Mouse (Mus musculus) monocyte, adult 59 days (primary cell): ENCODE data around the gene Gm11444. TPM values are rescaled to one million over a fixed set of nuclear protein-coding genes. Genes with fewer than 3 reads are reported as not detected.

Source experiments
- total RNA-seq, 2 experiments: library from RNA; stranded (reverse); gene quantifications; one replicate each; pipeline ENCODE4 v1.2.4; 2023

Gm11444 gene
- total RNA-seq, result not detected

DNA sequence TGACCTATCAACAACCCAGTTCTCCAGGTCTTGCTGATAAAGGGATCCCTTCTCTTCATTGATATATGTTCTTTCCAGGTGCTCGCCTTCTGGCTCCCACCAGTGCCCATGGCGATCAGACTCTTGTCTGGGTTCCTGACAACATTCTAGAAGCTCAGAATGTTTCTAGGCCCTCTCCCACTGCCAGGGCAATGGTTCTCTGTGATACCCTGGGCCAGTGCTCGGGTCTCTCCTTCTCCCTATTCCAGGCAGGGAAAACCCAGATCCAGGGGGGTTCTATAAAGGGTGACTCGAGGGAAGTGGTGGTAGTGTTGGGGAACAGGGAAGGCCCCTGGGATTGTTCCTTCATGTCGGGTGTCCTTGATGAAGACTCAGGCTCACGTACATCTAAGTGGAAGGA, at the start of gene Gm11444:
Gene Gm11444, minus strand, starts transcription at position 101 of the 400 bp plus-strand sequence.

DNA sequence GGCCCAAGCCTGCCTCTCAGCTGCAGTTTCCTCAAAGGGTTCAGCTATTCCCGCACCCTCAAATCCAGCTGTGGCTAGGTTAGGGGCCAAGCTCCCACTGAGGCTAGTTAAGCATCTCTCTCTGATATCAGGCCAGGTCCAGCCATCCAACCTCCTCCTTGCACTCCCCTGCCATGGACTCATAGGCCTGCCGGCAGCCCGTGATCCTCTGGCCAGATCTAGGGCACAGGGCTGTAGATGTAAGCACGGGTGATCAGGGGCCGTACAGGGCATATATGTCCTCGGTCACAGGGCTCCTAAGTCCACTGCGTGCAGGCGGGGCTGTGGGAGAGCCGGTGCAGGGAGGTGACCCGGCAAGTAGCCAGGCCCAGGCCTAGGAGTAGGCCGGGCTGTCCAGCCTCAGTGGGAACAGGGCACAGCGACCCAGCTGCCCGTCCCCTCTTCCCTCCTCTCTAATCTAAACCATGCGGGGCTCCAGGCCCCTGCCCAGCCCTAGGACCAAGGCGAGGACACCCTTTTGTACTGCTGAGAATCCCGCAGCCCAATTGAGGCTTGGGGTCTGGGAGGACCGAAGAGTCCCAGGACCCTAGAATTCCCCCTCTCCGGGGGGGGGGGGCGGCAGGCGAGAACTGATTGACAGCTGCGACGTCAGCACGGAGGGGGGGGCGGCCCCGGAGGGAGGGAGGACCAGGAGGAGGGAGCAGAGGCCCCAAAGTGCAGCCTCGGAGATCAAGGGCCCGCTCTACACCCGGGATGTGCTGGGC, 35.7 kb upstream of the Gm11444 start, which contains the start of gene Tbx4:
Gene Tbx4, plus strand, starts transcription at position 758 of the 764 bp plus-strand sequence.

DNA sequence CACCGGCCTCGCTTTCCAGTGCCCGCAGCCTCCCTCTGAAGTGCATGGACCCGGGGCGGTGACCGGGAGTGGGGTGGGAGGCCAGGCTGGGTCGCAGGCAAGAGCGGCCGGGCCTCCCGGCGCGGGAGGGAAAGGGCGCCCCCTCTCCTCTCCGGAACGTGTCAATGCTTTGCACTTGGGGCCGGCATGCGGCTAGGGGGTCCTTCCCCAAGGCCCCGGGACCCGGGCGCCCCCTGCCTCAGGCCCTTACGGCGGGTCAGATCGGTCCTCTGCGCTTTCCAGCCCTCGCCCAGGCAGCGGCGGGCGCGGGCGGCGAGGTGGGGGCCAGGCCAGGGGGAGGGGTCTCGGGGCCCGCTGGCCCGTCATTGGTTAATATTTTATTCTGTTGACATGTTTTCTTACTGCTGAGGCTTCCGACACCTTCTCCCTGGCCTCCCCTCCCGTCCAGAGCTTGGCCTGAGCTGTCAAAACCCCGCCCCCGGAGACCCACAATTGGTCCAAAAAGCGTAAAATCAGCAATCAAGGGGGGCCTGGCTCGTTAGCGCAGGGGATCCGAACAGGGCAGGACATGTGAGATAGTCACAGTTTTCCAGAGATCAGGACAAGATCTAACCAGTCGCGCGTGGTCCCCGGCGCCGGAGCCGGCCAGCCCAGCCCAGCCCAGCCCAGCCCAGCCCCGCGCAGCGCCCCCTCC, 17.8 kb downstream of the Gm11444 start, which contains the start of gene Tbx2:
Gene Tbx2, plus strand, starts transcription at position 321 of the 694 bp plus-strand sequence.

Other genes with a start within 250 kb of the Gm11444 start
- under 1 TPM; 0.43 to 0.60 TPM for gene Tbx2, start 17.8 kb downstream of the Gm11444 start, total RNA-seq
- not detected for gene Tbx4, start 36.1 kb upstream of the Gm11444 start, total RNA-seq